Mouse (Mus musculus): Measurements from ENCODE around the gene Isoc2b.

GRCm38 (mm10) chr7:4851315-4851688, 18.8 kb downstream of the Isoc2b start:
- TF ChIP-seq CTCF (IDR thresholded peaks at IDR 0.05; ENCODE audit: insufficient read depth, low read depth, low read length) (no peak), POLR2A (IDR thresholded peaks at IDR 0.05; ENCODE audit: insufficient read depth, low read depth, low read length) (no peak)

Measured in olfactory bulb, adult 2 months (tissue).